10 mouse cellular contexts compared by ENCODE assay signal in genomic region chr11:3294641-3295040, GRCm38 (mm10). TPM values are rescaled to one million over a fixed set of nuclear protein-coding genes. Genes with fewer than 3 reads are reported as not detected.
DNase-seq lines count a peak whose midpoint lies in the region; ATAC-seq and TF ChIP-seq lines count a peak whose summit lies in the region.
"Had no signal": no experiment of that assay in that cellular context is flagged by ENCODE, and none has a peak within 500 bp of the region (broad histone marks: within the 10 kb centered on the region; RNA-seq: fewer than 3 reads in every experiment).

No protein-coding gene starts in this region.

- no peak overlapping the region for H3K27ac ChIP-seq in lung, embryonic 14.5 days (ENCODE audit: low read depth)
- peak overlapping the region; percentile 100; the same call in 1 of the 2 replicates for H3K27ac ChIP-seq in forebrain, embryonic 14.5 days (ENCODE audit: low read depth, low read length)
- H3K27ac ChIP-seq in liver, embryonic 13.5 days, result no peak overlapping the region
- H3K27ac ChIP-seq in stomach, embryonic 15.5 days, result no peak overlapping the region

- DNase-seq in lung, embryonic 14.5 days, result no peak
- no peak for DNase-seq in lung, postnatal 36 days
- DNase-seq in forebrain, embryonic 14.5 days (ENCODE audit: low spot score), result no peak
- DNase-seq in liver, embryonic 13.5 days, result no peak
- no peak for DNase-seq in left cerebral cortex, postnatal 25 days (ENCODE audit: low spot score in 2 of 2)
- DNase-seq: kidney, postnatal 10 days; right cerebral cortex, postnatal 25 days; thymus, adult 2 months had no signal

- ATAC-seq in lung, embryonic 14.5 days (ENCODE audit: insufficient read depth), result no peak
- no peak for ATAC-seq in forebrain, embryonic 14.5 days
- no peak for ATAC-seq in liver, embryonic 13.5 days (ENCODE audit: low read depth)
- ATAC-seq in stomach, embryonic 15.5 days (ENCODE audit: insufficient read depth, low FRiP score, low read depth), result no peak
- no peak for ATAC-seq in CD4-positive, CD25-positive, alpha-beta regulatory T cell, adult 4 months

- H3K4me3 ChIP-seq in lung, embryonic 14.5 days (ENCODE audit: low read depth, low read length), result 0 out of 2 replicates have a peak overlapping the region, but pooled peaks have one; percentile 93
- H3K4me3 ChIP-seq in forebrain, embryonic 14.5 days (ENCODE audit: low read depth, low read length), result peak overlapping the region; percentile 85; the same call in 1 of the 2 replicates
- no peak overlapping the region for H3K4me3 ChIP-seq in liver, embryonic 13.5 days (replicated peaks)
- H3K4me3 ChIP-seq in stomach, embryonic 15.5 days (replicated peaks), result no peak overlapping the region

- intact Hi-C loops in left cerebral cortex, postnatal 25 days (cut with DNase I), result no loop called here

- H3K4me1 ChIP-seq in lung, embryonic 14.5 days (ENCODE audit: insufficient read depth), result peaks cover 15% of the 10 kb centered on the region
- H3K4me1 ChIP-seq in forebrain, embryonic 14.5 days (ENCODE audit: control insufficient read depth, insufficient read depth, low read length), result peaks cover 31% of the 10 kb centered on the region
- H3K4me1 ChIP-seq in liver, embryonic 13.5 days (replicated peaks), result peaks cover 74% of the 10 kb centered on the region
- peaks cover 45% of the 10 kb centered on the region for H3K4me1 ChIP-seq in stomach, embryonic 15.5 days

- 87% methylated on average over 2 of the region's 2 CpGs for WGBS in lung, embryonic 14.5 days
- 80% methylated on average over 2 of the region's 2 CpGs for WGBS in forebrain, embryonic 14.5 days
- WGBS in liver, embryonic 13.5 days (ENCODE audit: insufficient replicate concordance), result 83% methylated on average over 2 of the region's 2 CpGs
- 85% methylated on average over 2 of the region's 2 CpGs for WGBS in stomach, embryonic 15.5 days

- no peaks in the 10 kb centered on the region for H3K27me3 ChIP-seq in lung, embryonic 14.5 days (ENCODE audit: insufficient read depth, low read length)
- no peaks in the 10 kb centered on the region for H3K27me3 ChIP-seq in forebrain, embryonic 14.5 days (replicated peaks; ENCODE audit: control insufficient read depth, insufficient read depth, low read length)
- no peaks in the 10 kb centered on the region for H3K27me3 ChIP-seq in liver, embryonic 13.5 days
- H3K27me3 ChIP-seq in stomach, embryonic 15.5 days (replicated peaks), result no peaks in the 10 kb centered on the region

- no peak for TF ChIP-seq CTCF in lung, embryonic 14.5 days (IDR thresholded peaks at IDR 0.05; ENCODE audit: low read depth)

- H3K9ac ChIP-seq in lung, embryonic 14.5 days, result peak overlapping the region; percentile 95; the same call in 1 of the 2 replicates
- peak overlapping the region; percentile 97 for H3K9ac ChIP-seq in forebrain, embryonic 14.5 days (ENCODE audit: low read length)
- 0 out of 2 replicates have a peak overlapping the region, but pooled peaks have one; percentile 10 for H3K9ac ChIP-seq in liver, embryonic 13.5 days
- no peak overlapping the region for H3K9ac ChIP-seq in stomach, embryonic 15.5 days

- peak overlapping the region; percentile 100 for H3K4me2 ChIP-seq in lung, embryonic 14.5 days
- H3K4me2 ChIP-seq in forebrain, embryonic 14.5 days (ENCODE audit: low read length), result peak overlapping the region; percentile 99
- 0 out of 2 replicates have a peak overlapping the region, but pooled peaks have one; percentile 4 for H3K4me2 ChIP-seq in liver, embryonic 13.5 days
- H3K4me2 ChIP-seq in stomach, embryonic 15.5 days, result 0 out of 2 replicates have a peak overlapping the region, but pooled peaks have one; percentile 90

- H3K9me3 ChIP-seq in lung, embryonic 14.5 days (ENCODE audit: low read depth, low read length), result no peaks in the 10 kb centered on the region
- no peaks in the 10 kb centered on the region for H3K9me3 ChIP-seq in forebrain, embryonic 14.5 days (replicated peaks; ENCODE audit: control insufficient read depth, low read length)
- no peaks in the 10 kb centered on the region for H3K9me3 ChIP-seq in liver, embryonic 13.5 days (replicated peaks)
- no peaks in the 10 kb centered on the region for H3K9me3 ChIP-seq in stomach, embryonic 15.5 days

- H3K36me3 ChIP-seq in lung, embryonic 14.5 days (ENCODE audit: insufficient read depth), result peaks cover 78% of the 10 kb centered on the region
- peaks cover 66% of the 10 kb centered on the region for H3K36me3 ChIP-seq in forebrain, embryonic 14.5 days (ENCODE audit: control insufficient read depth, insufficient read depth, low read length)
- H3K36me3 ChIP-seq in liver, embryonic 13.5 days, result peaks cover 66% of the 10 kb centered on the region
- H3K36me3 ChIP-seq in stomach, embryonic 15.5 days, result peaks cover 46% of the 10 kb centered on the region

RNA-seq across cellular contexts. Expression of gene Patz1, which starts 6.0 kb away (rescaled TPM):
- 60.7 and 61.3 TPM in 2 replicates for polyA plus RNA-seq in lung, embryonic 14.5 days (2014; fragmentation: Nextera tagmentation; extraction: Ambion mirVana)
- 61.7 and 62.0 TPM in 2 replicates for polyA plus RNA-seq in forebrain, embryonic 14.5 days (2014; fragmentation: Nextera tagmentation; extraction: Ambion mirVana)
- polyA plus RNA-seq in liver, embryonic 13.5 days (2015; fragmentation: Nextera tagmentation; extraction: Ambion mirVana), result 14.8 and 15.8 TPM in 2 replicates
- polyA plus RNA-seq in stomach, embryonic 15.5 days (2015; fragmentation: Nextera tagmentation; extraction: Ambion mirVana), result 39.9 and 42.0 TPM in 2 replicates
- polyA plus RNA-seq in CD4-positive, CD25-positive, alpha-beta regulatory T cell, adult 4 months (2017; shearing (Covaris generic)), result 10 to 100 TPM; 14.2 to 17.7 TPM
- total RNA-seq in left cerebral cortex, postnatal 25 days (2021), result 10 to 100 TPM; 40.6 to 40.9 TPM

RNA-seq across cellular contexts. Expression of gene Drg1, which starts 28.4 kb away (rescaled TPM):
- 237 and 245 TPM in 2 replicates for polyA plus RNA-seq in lung, embryonic 14.5 days (2014; fragmentation: Nextera tagmentation; extraction: Ambion mirVana)
- 274 and 283 TPM in 2 replicates for polyA plus RNA-seq in forebrain, embryonic 14.5 days (2014; fragmentation: Nextera tagmentation; extraction: Ambion mirVana)
- 159 and 171 TPM in 2 replicates for polyA plus RNA-seq in liver, embryonic 13.5 days (2015; fragmentation: Nextera tagmentation; extraction: Ambion mirVana)
- 223 and 232 TPM in 2 replicates for polyA plus RNA-seq in stomach, embryonic 15.5 days (2015; fragmentation: Nextera tagmentation; extraction: Ambion mirVana)
- polyA plus RNA-seq in CD4-positive, CD25-positive, alpha-beta regulatory T cell, adult 4 months (2017; shearing (Covaris generic)), result 100 to 1,000 TPM; 175 to 190 TPM
- total RNA-seq in left cerebral cortex, postnatal 25 days (2021), result 10 to 100 TPM; 86.8 to 97.5 TPM

RNA-seq across cellular contexts. Expression of gene Pik3ip1, which starts 35.6 kb away (rescaled TPM):
- 6.4 and 8.5 TPM in 2 replicates for polyA plus RNA-seq in lung, embryonic 14.5 days (2014; fragmentation: Nextera tagmentation; extraction: Ambion mirVana)
- polyA plus RNA-seq in forebrain, embryonic 14.5 days (2014; fragmentation: Nextera tagmentation; extraction: Ambion mirVana), result 27.8 TPM in 2 replicates
- 1.1 and 1.5 TPM in 2 replicates for polyA plus RNA-seq in liver, embryonic 13.5 days (2015; fragmentation: Nextera tagmentation; extraction: Ambion mirVana)
- polyA plus RNA-seq in stomach, embryonic 15.5 days (2015; fragmentation: Nextera tagmentation; extraction: Ambion mirVana), result 10.6 and 12.1 TPM in 2 replicates
- polyA plus RNA-seq in CD4-positive, CD25-positive, alpha-beta regulatory T cell, adult 4 months (2017; shearing (Covaris generic)), result 10 to 100 TPM; 54.8 to 78.5 TPM
- 10 to 100 TPM; 26.3 to 29.1 TPM for total RNA-seq in left cerebral cortex, postnatal 25 days (2021)

Comparison
In these comparisons a context has a peak if more than half of its experiments do, and no peak if none do; other contexts are left out.
1. H3K4me2 ChIP-seq: peak in every context shown above with its lines; median percentile 100 in lung, embryonic 14.5 days; 99 in forebrain, embryonic 14.5 days; 90 in stomach, embryonic 15.5 days; 4 in liver, embryonic 13.5 days.
2. H3K4me3 ChIP-seq: peak in lung, embryonic 14.5 days (single experiment) and forebrain, embryonic 14.5 days (single experiment); none in liver, embryonic 13.5 days (single experiment) and stomach, embryonic 15.5 days (single experiment).